Mouse (Mus musculus): ENCODE measurements around the gene Arhgef40. TPM values are rescaled to one million over a fixed set of nuclear protein-coding genes. Genes with fewer than 3 reads are reported as not detected.

Arhgef40 gene
- polyA plus RNA-seq (2017; shearing (Covaris generic)) = 1.3 TPM

DNA sequence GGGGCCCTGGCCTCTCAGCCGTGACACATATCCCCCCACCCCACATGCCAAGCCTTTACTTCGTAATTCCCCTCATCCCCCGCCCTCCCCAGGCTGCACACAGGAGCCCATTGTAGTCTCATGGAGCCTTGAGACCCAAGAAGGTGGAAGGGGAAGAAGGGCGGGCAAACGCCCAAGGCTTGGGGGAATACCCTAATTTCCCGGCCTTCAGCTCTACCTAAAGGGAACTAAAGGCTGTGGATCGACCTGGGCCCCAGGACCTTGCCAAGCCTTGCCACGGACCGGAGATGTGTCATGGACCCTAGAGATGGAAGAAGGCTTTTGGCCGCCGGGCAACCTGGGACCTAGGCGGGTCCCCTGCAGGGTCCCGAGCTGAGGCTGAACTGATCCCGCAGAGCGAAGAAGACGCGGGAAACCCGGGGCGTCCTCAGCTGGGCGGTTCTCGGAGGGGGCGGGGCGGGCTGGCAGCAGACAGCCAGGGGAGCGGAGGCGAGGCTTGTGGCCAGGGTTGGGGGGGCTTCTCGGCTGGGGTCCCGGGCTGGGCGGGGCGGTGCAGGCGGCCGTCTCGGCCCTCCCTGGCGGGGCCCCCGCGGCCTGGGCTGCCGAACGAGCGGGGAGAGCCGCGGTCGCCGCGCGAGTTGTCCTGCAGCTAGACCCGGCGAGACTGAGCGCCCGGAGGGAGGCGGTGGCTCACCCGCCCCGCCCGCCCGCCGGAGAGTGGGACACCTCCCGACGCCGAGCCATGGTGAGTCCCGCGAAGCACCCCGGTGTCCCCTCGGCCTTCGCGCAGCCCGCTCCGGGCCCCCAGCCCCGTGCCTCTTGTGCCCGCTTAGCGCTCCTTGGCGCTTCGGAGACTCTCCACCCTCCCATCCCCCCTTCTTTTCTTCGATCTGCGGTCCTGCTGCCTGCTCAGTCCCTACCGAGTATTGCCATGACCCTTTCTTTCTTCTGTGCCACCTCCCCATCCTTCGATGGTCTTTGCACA is at the start of gene Arhgef40:
Gene Arhgef40, plus strand, starts transcription at position 473 of the 985 bp plus-strand sequence.

DNA sequence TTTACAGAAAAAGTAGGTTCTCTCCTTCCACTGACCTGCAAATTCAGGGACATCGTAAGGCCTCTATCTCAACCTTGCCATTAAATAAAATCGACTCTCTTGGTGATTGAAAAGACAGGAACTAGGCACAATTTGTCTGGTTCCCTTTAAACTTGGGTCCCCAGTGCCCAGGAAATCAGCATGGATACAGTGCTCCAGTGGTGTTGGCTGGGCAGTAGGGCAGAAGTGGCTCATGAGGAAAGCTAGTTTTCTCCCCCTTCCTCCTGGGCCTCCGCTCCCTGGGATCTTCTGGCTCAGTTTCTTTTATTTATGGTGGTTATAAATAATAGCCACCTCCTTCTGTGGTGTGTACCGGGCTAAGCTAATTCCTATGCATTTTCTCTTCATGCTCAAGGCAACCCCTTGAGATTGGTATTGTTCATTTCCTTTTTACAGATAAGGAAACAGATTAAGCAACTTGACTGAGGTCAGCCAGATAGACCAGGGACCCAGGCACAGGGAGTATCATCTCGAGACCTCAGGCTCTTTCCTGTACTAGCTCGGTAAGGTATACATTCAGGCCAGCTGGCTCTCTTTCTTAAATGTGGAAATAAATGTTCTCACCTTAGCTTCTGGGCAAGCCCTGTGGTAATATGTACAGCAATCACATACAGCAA is 31.1 kb downstream of the Arhgef40 start, which contains the start of gene Tmem253:
Gene Tmem253, plus strand, starts transcription at position 214 of the 656 bp plus-strand sequence.

GRCm38 (mm10) chr14:52020486-52021137 is 36.1 kb downstream of the Arhgef40 start, which contains the start of gene Zfp219:
Gene Zfp219 (minus strand): TSS chr14:52020733.

DNA sequence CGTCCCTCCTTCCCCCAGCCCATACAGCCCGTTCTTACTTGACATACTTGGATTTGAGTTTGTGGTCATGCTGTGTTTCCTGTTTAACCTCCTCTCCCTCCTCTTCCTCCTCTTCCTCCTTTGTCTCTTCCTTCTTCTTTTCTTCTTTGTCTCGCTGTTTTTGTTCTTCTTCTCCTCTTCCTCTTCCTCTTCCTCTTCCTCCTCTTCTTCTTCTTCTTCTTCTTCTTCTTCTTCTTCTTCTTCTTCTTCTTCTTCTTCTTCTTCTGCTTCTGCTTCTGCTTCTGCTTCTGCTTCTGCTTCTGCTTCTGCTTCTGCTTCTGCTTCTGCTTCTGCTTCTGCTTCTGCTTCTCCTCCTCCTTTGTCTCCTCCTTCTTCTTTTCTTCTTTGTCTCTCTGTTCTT is 57.8 kb downstream of the Arhgef40 start, which contains the start of gene Olfr221:
Gene Olfr221, minus strand, starts transcription at position 101 of the 400 bp plus-strand sequence.

Other genes with a start within 250 kb of the Arhgef40 start
- not detected for gene Ang4, start 211.1 kb upstream of the Arhgef40 start, polyA plus RNA-seq (2017; shearing (Covaris generic))
- not detected for gene AY358078, start 184.7 kb upstream of the Arhgef40 start, polyA plus RNA-seq (2017; shearing (Covaris generic))
- not detected for gene Ear6, start 131.0 kb upstream of the Arhgef40 start, polyA plus RNA-seq (2017; shearing (Covaris generic))
- 124 TPM for gene Mettl17, start 99.9 kb upstream of the Arhgef40 start, polyA plus RNA-seq (2017; shearing (Covaris generic))
- gene Slc39a2, start 91.8 kb upstream of the Arhgef40 start, polyA plus RNA-seq (2017; shearing (Covaris generic)) = 0.50 TPM
- 50.3 TPM for gene Ndrg2, start 70.6 kb upstream of the Arhgef40 start, polyA plus RNA-seq (2017; shearing (Covaris generic))
- gene Tppp2, start 66.3 kb upstream of the Arhgef40 start, polyA plus RNA-seq (2017; shearing (Covaris generic)) = not detected
- not detected for gene Rnase13, start 61.9 kb upstream of the Arhgef40 start, polyA plus RNA-seq (2017; shearing (Covaris generic))
- gene Tmem253, start 30.9 kb downstream of the Arhgef40 start, polyA plus RNA-seq (2017; shearing (Covaris generic)) = not detected
- 4.4 TPM for gene Zfp219, start 36.0 kb downstream of the Arhgef40 start, polyA plus RNA-seq (2017; shearing (Covaris generic))
- not detected for gene Olfr221, start 57.7 kb downstream of the Arhgef40 start, polyA plus RNA-seq (2017; shearing (Covaris generic))
- gene Hnrnpc, start 119.3 kb downstream of the Arhgef40 start, polyA plus RNA-seq (2017; shearing (Covaris generic)) = 478 TPM
- 6.6 TPM for gene Rpgrip1, start 126.0 kb downstream of the Arhgef40 start, polyA plus RNA-seq (2017; shearing (Covaris generic))
- gene Supt16, start 212.7 kb downstream of the Arhgef40 start, polyA plus RNA-seq (2017; shearing (Covaris generic)) = 31.0 TPM